In the genomic region with DNA sequence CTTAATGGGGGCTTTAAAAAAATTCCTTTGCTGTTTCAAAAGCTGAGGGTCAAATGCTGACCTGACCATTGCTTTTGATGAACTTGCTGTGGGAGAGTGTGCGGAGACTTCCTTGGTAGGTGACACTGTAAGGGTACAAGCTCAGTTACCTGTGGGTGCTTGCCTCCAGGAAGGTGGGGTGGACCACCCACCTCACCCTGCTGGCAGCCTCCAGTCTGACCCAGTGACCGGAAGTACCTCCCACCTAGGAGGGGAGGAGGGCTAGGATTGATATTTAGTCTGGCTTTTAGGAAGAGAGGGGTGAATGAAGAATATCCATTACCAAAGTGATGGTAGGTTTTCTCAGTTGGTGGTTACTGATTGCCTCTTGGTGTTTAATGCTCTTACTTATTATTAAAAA, we compare ENCODE assay signal across 7 mouse cellular contexts.
A peak's percentile ranks its signal among the peaks of the same experiment; 100 is the strongest.
DNase-seq lines count a peak whose midpoint lies in the region; ATAC-seq and TF ChIP-seq lines count a peak whose summit lies in the region.

No protein-coding gene starts in this region.

- H3K9ac ChIP-seq in forebrain, embryonic 13.5 days = no peak overlapping the region
- no peak overlapping the region for H3K9ac ChIP-seq in neural tube, embryonic 14.5 days (replicated peaks; ENCODE audit: low read depth, low read length)

- peak overlapping the region; percentile 93 for H3K4me2 ChIP-seq in forebrain, embryonic 13.5 days
- H3K4me2 ChIP-seq in neural tube, embryonic 14.5 days (ENCODE audit: low read depth, low read length) = peak overlapping the region; percentile 83

- no peaks in the 10 kb centered on the region for H3K9me3 ChIP-seq in forebrain, embryonic 13.5 days (replicated peaks)
- H3K9me3 ChIP-seq in neural tube, embryonic 14.5 days (ENCODE audit: control insufficient read depth, low read length) = no peaks in the 10 kb centered on the region

- peaks cover 29% of the 10 kb centered on the region for H3K4me1 ChIP-seq in lung, adult 2 months (ENCODE audit: control insufficient read depth, insufficient read depth, low read length)
- H3K4me1 ChIP-seq in forebrain, embryonic 13.5 days = peaks cover 33% of the 10 kb centered on the region
- H3K4me1 ChIP-seq in neural tube, embryonic 14.5 days (ENCODE audit: control insufficient read depth, insufficient read depth, low read length) = peaks cover 25% of the 10 kb centered on the region

- H3K27me3 ChIP-seq in forebrain, embryonic 13.5 days = no peaks in the 10 kb centered on the region
- H3K27me3 ChIP-seq in neural tube, embryonic 14.5 days (ENCODE audit: control insufficient read depth, insufficient read depth, low read length) = no peaks in the 10 kb centered on the region; the same call in 1 of the 2 replicates

- peak overlapping the region; percentile 58 for H3K4me3 ChIP-seq in lung, adult 2 months (replicated peaks; ENCODE audit: extremely low read depth, low read depth, low read length)
- H3K4me3 ChIP-seq in forebrain, embryonic 13.5 days = no peak overlapping the region
- peak overlapping the region; percentile 85; the same call in 1 of the 2 replicates for H3K4me3 ChIP-seq in neural tube, embryonic 14.5 days (ENCODE audit: low read depth, low read length)

- H3K27ac ChIP-seq in forebrain, embryonic 13.5 days = no peak overlapping the region
- no peak overlapping the region for H3K27ac ChIP-seq in neural tube, embryonic 14.5 days (ENCODE audit: low read depth, low read length)

- 32% methylated on average over 2 of the region's 2 CpGs for WGBS in lung, adult 2 months
- WGBS in forebrain, embryonic 13.5 days = 64% methylated on average over 2 of the region's 2 CpGs
- 34% methylated on average over 2 of the region's 2 CpGs for WGBS in neural tube, embryonic 14.5 days

- no peak for DNase-seq in lung, adult 2 months
- no peak for DNase-seq in lung, postnatal 14 days
- peak; percentile 21 to 76 for DNase-seq in kidney, postnatal 25 days
- no peak for DNase-seq in cerebellum, adult 11 months
- no peak for DNase-seq in retina, embryonic 14.5 days (ENCODE audit: low spot score)

- TF ChIP-seq CTCF in lung, adult 2 months (IDR thresholded peaks at IDR 0.05; ENCODE audit: insufficient read depth, low read length) = no peak

- no peak for ATAC-seq in forebrain, embryonic 13.5 days
- ATAC-seq in neural tube, embryonic 14.5 days (ENCODE audit: low read depth) = no peak

- no peak for TF ChIP-seq POLR2A in lung, adult 2 months (IDR thresholded peaks at IDR 0.05; ENCODE audit: borderline replicate concordance, extremely low read depth, low read depth, low read length)

- H3K36me3 ChIP-seq in forebrain, embryonic 13.5 days (ENCODE audit: poor library complexity, severe bottlenecking) = 0 out of 2 replicates have a peak, but pooled peaks cover 6% of the 10 kb centered on the region
- H3K36me3 ChIP-seq in neural tube, embryonic 14.5 days (ENCODE audit: control insufficient read depth, insufficient read depth, low read length) = no peaks in the 10 kb centered on the region; the same call in 1 of the 2 replicates

Comparison
In these comparisons a context has a peak if more than half of its experiments do, and no peak if none do; other contexts are left out.
1. DNase-seq: peak in kidney, postnatal 25 days (2 of 2); none in lung, adult 2 months (single experiment), lung, postnatal 14 days (single experiment), cerebellum, adult 11 months (single experiment) and retina, embryonic 14.5 days (single experiment).